Mouse (Mus musculus) stomach, embryonic 14.5 days (tissue): Measurements from ENCODE around the gene Chn2. TPM values are rescaled to one million over a fixed set of nuclear protein-coding genes. Genes with fewer than 3 reads are reported as not detected.
A peak's percentile ranks its signal among the peaks of the same experiment; 100 is the strongest.

Experiments
- ATAC-seq: fragments of 200-750 bp; cut with Nextera tagmentation; 2 replicates; pipeline ENCODE4 v1.8.0; 2017; ENCODE audit warnings: low read depth, moderate TSS enrichment; ENCODE audit not compliant: insufficient number of reproducible peaks, insufficient read depth, low FRiP score
- H3K27ac ChIP-seq: fragments of 300-500 bp; sonication (generic); 2 replicates; pipeline ENCODE4 v1.5.1; 2014; ENCODE audit warnings: mild to moderate bottlenecking, low read length, moderate library complexity, mixed read lengths
- H3K27me3 ChIP-seq: fragments of 300-500 bp; sonication (generic); 2 replicates; pipeline ENCODE4 v1.6.1; 2014; ENCODE audit warnings: low read length, control low read depth, mixed read lengths; ENCODE audit not compliant: control insufficient read depth, insufficient read depth
- H3K36me3 ChIP-seq: fragments of 300-500 bp; sonication (generic); 2 replicates; pipeline ENCODE4 v1.6.1; 2014; ENCODE audit warnings: mild to moderate bottlenecking, control low read depth, low read length, moderate library complexity, mixed read lengths; ENCODE audit not compliant: control insufficient read depth, insufficient read depth
- H3K4me1 ChIP-seq: fragments of 300-500 bp; sonication (generic); 2 replicates; pipeline ENCODE4 v1.6.1; 2014; ENCODE audit warnings: low read length, control low read depth, mixed read lengths; ENCODE audit not compliant: control insufficient read depth, insufficient read depth
- H3K4me2 ChIP-seq: fragments of 300-500 bp; sonication (generic); replicated peaks from 2 replicates; pipeline ENCODE4 v1.6.1; 2014; ENCODE audit warnings: low read depth, low read length, control low read depth
- H3K4me3 ChIP-seq: fragments of 300-500 bp; sonication (generic); 2 replicates; pipeline ENCODE4 v1.5.1; 2014; ENCODE audit warnings: low read depth, low read length, control low read depth
- H3K9ac ChIP-seq: fragments of 300-500 bp; sonication (generic); replicated peaks from 2 replicates; pipeline ENCODE4 v1.6.1; 2014; ENCODE audit warnings: low read depth, mild to moderate bottlenecking, control low read depth, low read length, moderate library complexity, mixed read lengths
- H3K9me3 ChIP-seq: fragments of 300-500 bp; sonication (generic); 2 replicates; pipeline ENCODE4 v1.6.1; 2016; ENCODE audit warnings: low read depth, low read length, control low read depth; ENCODE audit not compliant: control insufficient read depth
- WGBS: fragments of 180-500 bp; shearing (Covaris S2); extraction: QIAGEN DNeasy Blood & Tissue Kit; methylation state at CpG from one replicate; pipeline ENCODE4 v1.1.7; 2014; 5-methylcytosine and 5-hydroxymethylcytosine counted together
- polyA plus RNA-seq: library from polyadenylated mRNA; unstranded; fragments of >200 nt; fragmentation: Nextera tagmentation; extraction: Ambion mirVana; gene quantifications from 2 replicates; pipeline ENCODE4 v1.2.1, GENCODE M21; 2014

Chn2 gene
- 19.0 and 19.1 TPM in 2 replicates for polyA plus RNA-seq

GRCm38 (mm10) chr6:54039357-54039804, at the start of gene Chn2:
Chn2 (plus strand) TSS chr6:54039554.
- peak; percentile 59 for ATAC-seq

GRCm38 (mm10) chr6:53992386-53992785, 47.0 kb upstream of the Chn2 start:
- WGBS: 64% methylated on average over 3 of the region's 3 CpGs
- Histone ChIP-seq H3K4me3 (no peak overlapping the region), H3K36me3 (no peaks in the 10 kb centered on the region), H3K4me2 (no peak overlapping the region), H3K9ac (no peak overlapping the region), H3K27ac (no peak overlapping the region), H3K9me3 (no peaks in the 10 kb centered on the region), H3K27me3 (no peaks in the 10 kb centered on the region), H3K4me1 (no peaks in the 10 kb centered on the region)
- ATAC-seq: no peak

More at GRCm38 (mm10) chr6:54039357-54039804, at the start of gene Chn2:
- Histone ChIP-seq H3K27ac (peak within 1 kb of the TSS; percentile 24), H3K36me3 (no peaks in the 10 kb centered on the region), H3K9me3 (no peaks in the 10 kb centered on the region), H3K4me1 (peaks cover 4% of the 10 kb centered on the region; the same call in 1 of the 2 replicates), H3K9ac (peak within 1 kb of the TSS; percentile 60), H3K4me3 (peak within 1 kb of the TSS; percentile 52), H3K4me2 (peak within 1 kb of the TSS; percentile 90), H3K27me3 (no peaks in the 10 kb centered on the region)
- under 1% methylated on average over 37 of the region's 43 CpGs for WGBS

- Histone ChIP-seq H3K9me3 (no peaks in the 10 kb centered on the region), H3K36me3 (no peaks in the 10 kb centered on the region), H3K4me1 (no peaks in the 10 kb centered on the region), H3K4me3 (no peak overlapping the region), H3K27me3 (no peaks in the 10 kb centered on the region), H3K9ac (no peak overlapping the region), H3K27ac (no peak overlapping the region), H3K4me2 (no peak overlapping the region)
- ATAC-seq: no peak
- WGBS: 41% methylated on average over 4 of the region's 4 CpGs
Observed at GRCm38 (mm10) chr6:53995519-53995918, 43.8 kb upstream of the Chn2 start.

- Histone ChIP-seq H3K4me3 (no peak overlapping the region), H3K27ac (no peak overlapping the region)
Observed at GRCm38 (mm10) chr6:53996226-53996955, 43.0 kb upstream of the Chn2 start.

GRCm38 (mm10) chr6:54005302-54005701, 34.1 kb upstream of the Chn2 start:
- 85% methylated on average over 4 of the region's 4 CpGs for WGBS
- no peaks in the 10 kb centered on the region for H3K27me3 ChIP-seq
- ATAC-seq: no peak
- no peak overlapping the region for H3K27ac ChIP-seq
- no peaks in the 10 kb centered on the region for H3K9me3 ChIP-seq
- no peaks in the 10 kb centered on the region for H3K4me1 ChIP-seq
- no peak overlapping the region for H3K9ac ChIP-seq
- no peak overlapping the region for H3K4me3 ChIP-seq
- H3K36me3 ChIP-seq: no peaks in the 10 kb centered on the region
- H3K4me2 ChIP-seq: no peak overlapping the region

More at GRCm38 (mm10) chr6:53996226-53996955, 43.0 kb upstream of the Chn2 start:
- H3K4me1 ChIP-seq: no peaks in the 10 kb centered on the region
- H3K9me3 ChIP-seq: no peaks in the 10 kb centered on the region
- no peaks in the 10 kb centered on the region for H3K36me3 ChIP-seq
- H3K9ac ChIP-seq: no peak overlapping the region
- ATAC-seq: no peak
- WGBS: 89% methylated on average over 3 of the region's 3 CpGs
- H3K27me3 ChIP-seq: no peaks in the 10 kb centered on the region
- no peak overlapping the region for H3K4me2 ChIP-seq

- Histone ChIP-seq H3K36me3 (no peaks in the 10 kb centered on the region), H3K27ac (no peak overlapping the region), H3K4me3 (no peak overlapping the region), H3K9me3 (no peaks in the 10 kb centered on the region), H3K4me2 (no peak overlapping the region), H3K27me3 (no peaks in the 10 kb centered on the region), H3K9ac (no peak overlapping the region), H3K4me1 (no peaks in the 10 kb centered on the region)
- WGBS: 79% methylated on average over 16 of the region's 16 CpGs
- no peak for ATAC-seq
Observed at GRCm38 (mm10) chr6:54008448-54009120, 30.8 kb upstream of the Chn2 start.

- no peaks in the 10 kb centered on the region for H3K4me1 ChIP-seq
- H3K27ac ChIP-seq: no peak overlapping the region
- H3K4me3 ChIP-seq: no peak overlapping the region
- ATAC-seq: no peak
- H3K9me3 ChIP-seq: no peaks in the 10 kb centered on the region
- H3K4me2 ChIP-seq: no peak overlapping the region
- 61% methylated on average over 4 of the region's 4 CpGs for WGBS
- H3K36me3 ChIP-seq: no peaks in the 10 kb centered on the region
- no peak overlapping the region for H3K9ac ChIP-seq
- no peaks in the 10 kb centered on the region for H3K27me3 ChIP-seq
Observed at GRCm38 (mm10) chr6:54009293-54009692, 30.1 kb upstream of the Chn2 start.

- Histone ChIP-seq H3K4me3 (no peak overlapping the region), H3K4me1 (no peaks in the 10 kb centered on the region), H3K27ac (no peak overlapping the region), H3K36me3 (no peaks in the 10 kb centered on the region), H3K9ac (no peak overlapping the region), H3K9me3 (no peaks in the 10 kb centered on the region), H3K4me2 (no peak overlapping the region), H3K27me3 (no peaks in the 10 kb centered on the region)
- WGBS: 73% methylated on average over 9 of the region's 9 CpGs
- no peak for ATAC-seq
Observed at GRCm38 (mm10) chr6:54010362-54010761, 29.0 kb upstream of the Chn2 start.
